Mouse (Mus musculus) heart, embryonic 15.5 days (tissue): Measurements from ENCODE around the gene Srl. TPM values are rescaled to one million over a fixed set of nuclear protein-coding genes. Genes with fewer than 3 reads are reported as not detected.
"Not testable (repeated sequence)": the region's sequence is repeated elsewhere in the genome, so short reads cannot be mapped to it uniquely, and the experiment has no call there.

Source experiments
- ATAC-seq: fragments of 200-750 bp; cut with Nextera tagmentation; replicated peaks from 2 replicates; pipeline ENCODE4 v1.8.0; 2017; ENCODE audit warnings: low read depth, moderate TSS enrichment; ENCODE audit not compliant: insufficient number of reproducible peaks, insufficient read depth, low FRiP score
- H3K27ac ChIP-seq: fragments of 300-500 bp; sonication (generic); 2 replicates; pipeline ENCODE4 v1.5.1; 2015; ENCODE audit warnings: mild to moderate bottlenecking, inconsistent platforms
- H3K27me3 ChIP-seq: fragments of 300-500 bp; sonication (generic); 2 replicates; pipeline ENCODE4 v1.6.1; 2015; ENCODE audit warnings: inconsistent platforms
- H3K36me3 ChIP-seq: fragments of 300-500 bp; sonication (generic); 2 replicates; pipeline ENCODE4 v1.6.1; 2015; ENCODE audit warnings: mild to moderate bottlenecking, inconsistent platforms
- H3K4me1 ChIP-seq: fragments of 300-500 bp; sonication (generic); replicated peaks from 2 replicates; pipeline ENCODE4 v1.6.1; 2015; ENCODE audit warnings: inconsistent platforms
- H3K4me2 ChIP-seq: fragments of 300-500 bp; sonication (generic); 2 replicates; pipeline ENCODE4 v1.6.1; 2015; ENCODE audit warnings: inconsistent platforms, mild to moderate bottlenecking, moderate library complexity
- H3K4me3 ChIP-seq: fragments of 300-500 bp; sonication (generic); 2 replicates; pipeline ENCODE4 v1.5.1; 2015; ENCODE audit warnings: mild to moderate bottlenecking, inconsistent platforms
- H3K9ac ChIP-seq: fragments of 300-500 bp; sonication (generic); 2 replicates; pipeline ENCODE4 v1.6.1; 2015; ENCODE audit warnings: mild to moderate bottlenecking, inconsistent platforms
- H3K9me3 ChIP-seq: fragments of 300-500 bp; sonication (generic); replicated peaks from 2 replicates; pipeline ENCODE4 v1.6.1; 2016; ENCODE audit warnings: inconsistent platforms
- WGBS: fragments of 180-500 bp; shearing (Covaris S2); methylation state at CpG from one replicate; pipeline ENCODE4 v1.1.7; 2015; ENCODE audit warnings: mixed read lengths; 5-methylcytosine and 5-hydroxymethylcytosine counted together
- polyA plus RNA-seq: library from polyadenylated mRNA; unstranded; fragments of >200 nt; fragmentation: Nextera tagmentation; extraction: Ambion mirVana; gene quantifications from 2 replicates; pipeline ENCODE4 v1.2.1, GENCODE M21; 2015

The Srl gene
- polyA plus RNA-seq, 1 experiment from 2014 or later = 253 TPM

DNA sequence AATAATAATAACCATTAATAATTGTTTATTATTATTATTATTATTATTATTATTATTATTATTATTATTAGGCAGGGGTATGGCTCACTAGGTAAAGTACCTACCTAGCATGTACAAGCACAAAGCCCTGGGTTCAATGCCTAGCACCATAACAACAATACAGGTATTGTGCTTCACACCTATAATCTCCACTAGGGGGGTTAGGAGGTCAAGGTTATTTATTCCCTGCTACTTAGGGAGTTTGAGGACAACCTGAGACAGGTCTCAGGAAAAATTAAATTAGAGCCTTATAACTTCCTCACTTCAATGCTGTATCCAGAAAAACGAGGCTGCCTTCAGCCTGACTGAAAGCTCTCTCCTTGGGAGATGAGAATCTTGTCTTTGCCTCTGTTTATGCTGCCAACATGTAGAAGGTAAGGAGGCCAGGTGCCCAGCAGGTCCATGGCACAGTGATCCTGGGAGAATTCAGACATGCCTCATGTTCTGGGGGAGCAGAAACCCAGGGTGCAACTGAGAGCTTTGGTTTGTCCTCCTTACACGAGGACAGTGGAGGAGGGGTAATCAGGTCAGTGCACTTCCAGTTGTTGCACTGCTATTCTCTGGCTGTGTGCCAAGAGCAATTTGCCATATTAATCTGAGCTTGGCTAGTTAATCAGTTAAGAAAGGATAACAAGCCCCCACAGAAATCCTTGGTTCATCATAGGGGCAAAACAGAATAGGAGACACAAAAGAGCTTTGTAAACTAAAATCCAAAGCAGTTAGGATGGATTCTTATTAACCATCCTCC, 48.6 kb downstream of the Srl start:
- H3K4me3 ChIP-seq = no peak overlapping the region
- H3K9me3 ChIP-seq = no peaks in the 10 kb centered on the region
- WGBS = 41% methylated on average over 2 of the region's 2 CpGs
- no peak for ATAC-seq
- H3K36me3 ChIP-seq = peaks cover 45% of the 10 kb centered on the region
- H3K4me2 ChIP-seq = no peak overlapping the region
- no peak overlapping the region for H3K27ac ChIP-seq
- H3K4me1 ChIP-seq = peaks cover 23% of the 10 kb centered on the region
- H3K9ac ChIP-seq = no peak overlapping the region
- no peaks in the 10 kb centered on the region for H3K27me3 ChIP-seq

DNA sequence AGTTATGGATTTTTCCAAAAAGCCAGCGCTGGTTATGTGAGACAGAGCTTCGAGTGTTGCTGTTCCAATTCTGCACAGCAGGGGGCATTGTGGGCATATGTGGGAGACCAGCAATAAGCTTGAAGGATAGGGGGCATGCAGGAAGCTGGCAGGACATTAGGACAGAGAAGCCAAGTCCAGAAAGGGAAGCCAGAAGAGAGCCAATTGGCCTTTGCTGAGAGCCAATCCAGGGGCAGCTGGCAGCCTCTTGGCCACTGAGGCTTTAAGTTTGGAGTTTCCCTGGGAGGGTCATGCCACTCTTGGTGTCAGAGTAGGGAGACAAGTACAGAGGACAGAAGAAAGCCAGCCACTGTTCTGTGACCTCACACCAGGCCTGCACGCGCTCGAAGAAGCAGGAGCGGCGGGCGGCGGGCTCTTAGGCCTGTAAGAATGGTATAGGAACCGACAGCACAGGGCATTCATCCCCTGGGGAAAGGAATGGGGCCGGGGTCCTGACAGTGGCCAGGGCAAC, 52.4 kb downstream of the Srl start:
- peaks cover 62% of the 10 kb centered on the region for H3K36me3 ChIP-seq
- peak; percentile 86 for ATAC-seq
- no peak overlapping the region for H3K4me2 ChIP-seq
- H3K27ac ChIP-seq = peak overlapping the region; percentile 76
- H3K4me1 ChIP-seq = peaks cover 14% of the 10 kb centered on the region
- H3K4me3 ChIP-seq = no peak overlapping the region
- H3K9ac ChIP-seq = no peak overlapping the region
- H3K27me3 ChIP-seq = no peaks in the 10 kb centered on the region
- 56% methylated on average over 11 of the region's 11 CpGs for WGBS
- H3K9me3 ChIP-seq = no peaks in the 10 kb centered on the region

DNA sequence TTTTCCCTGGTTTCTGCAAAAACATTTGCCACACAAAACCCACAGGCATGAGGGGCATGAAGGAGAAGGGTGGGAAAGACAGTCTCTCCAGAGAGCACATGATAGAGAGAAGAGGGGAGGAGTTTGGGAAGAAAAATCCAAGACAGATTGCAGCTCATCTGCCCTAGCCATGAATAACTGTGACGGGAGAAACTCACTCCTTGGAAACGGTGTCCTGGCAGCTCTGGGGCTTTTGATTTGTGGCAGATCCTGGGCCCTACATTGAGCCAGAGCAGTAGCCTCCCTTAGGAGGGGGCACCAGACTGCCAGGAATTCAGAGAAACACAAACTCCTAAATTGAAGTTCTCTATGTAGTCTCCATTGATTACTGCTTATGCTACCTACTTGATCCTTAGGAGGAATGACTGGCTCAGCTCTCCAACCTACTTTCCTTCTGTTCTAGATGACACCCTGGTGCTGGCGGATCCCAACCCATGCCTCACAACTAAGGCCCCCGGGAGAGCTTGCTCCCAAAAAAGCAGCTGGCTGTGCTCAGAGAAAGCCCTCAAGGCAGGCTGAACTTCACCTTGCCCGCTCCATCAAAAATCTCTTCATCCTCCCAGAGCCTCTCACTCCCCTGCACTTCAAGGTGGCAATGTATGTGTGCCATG, 60.9 kb downstream of the Srl start:
- no peak overlapping the region for H3K4me3 ChIP-seq
- no peak overlapping the region for H3K27ac ChIP-seq
- H3K9me3 ChIP-seq = no peaks in the 10 kb centered on the region
- no peak overlapping the region for H3K9ac ChIP-seq
- WGBS = 75% methylated on average over 5 of the region's 5 CpGs
- peaks cover 70% of the 10 kb centered on the region for H3K36me3 ChIP-seq
- no peak for ATAC-seq
- no peak overlapping the region for H3K4me2 ChIP-seq
- no peaks in the 10 kb centered on the region for H3K27me3 ChIP-seq
- no peaks in the 10 kb centered on the region for H3K4me1 ChIP-seq

DNA sequence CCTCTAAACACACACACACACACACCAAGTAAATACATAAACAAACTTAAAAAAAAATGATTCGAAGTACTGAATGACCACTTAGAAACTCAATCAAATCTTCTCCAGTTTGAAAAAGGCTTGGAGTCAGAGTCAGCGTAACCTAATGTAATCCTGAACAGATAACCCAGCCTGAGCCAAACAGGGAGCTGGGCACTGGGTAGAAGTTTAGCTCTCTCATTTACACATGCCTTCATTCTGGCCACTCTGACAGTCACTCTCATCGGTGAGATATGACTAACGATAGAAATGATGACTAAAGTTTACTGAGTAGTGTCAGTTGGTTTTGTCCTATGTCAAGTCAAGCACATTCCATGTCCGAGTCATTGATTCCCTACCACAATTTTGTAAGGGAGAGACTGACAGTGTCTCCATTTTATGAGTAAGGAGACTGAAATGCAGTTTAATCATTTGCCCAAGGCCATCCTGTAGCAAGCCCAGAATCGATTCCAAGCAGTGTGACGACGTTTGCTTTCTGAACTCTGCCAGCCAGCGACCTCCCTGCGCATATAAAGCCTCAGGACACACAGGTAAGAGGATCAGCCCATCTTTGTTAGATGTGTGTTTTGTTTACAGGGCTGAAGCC, 63.9 kb downstream of the Srl start:
- ATAC-seq = no peak
- 78% methylated on average over 10 of the region's 10 CpGs for WGBS
- H3K27me3 ChIP-seq = no peaks in the 10 kb centered on the region
- no peak overlapping the region for H3K4me2 ChIP-seq
- H3K9ac ChIP-seq = no peak overlapping the region
- H3K27ac ChIP-seq = no peak overlapping the region
- peaks cover 17% of the 10 kb centered on the region for H3K4me1 ChIP-seq
- no peaks in the 10 kb centered on the region for H3K9me3 ChIP-seq
- no peak overlapping the region for H3K4me3 ChIP-seq
- H3K36me3 ChIP-seq = peaks cover 42% of the 10 kb centered on the region; the same call in 1 of the 2 replicates

DNA sequence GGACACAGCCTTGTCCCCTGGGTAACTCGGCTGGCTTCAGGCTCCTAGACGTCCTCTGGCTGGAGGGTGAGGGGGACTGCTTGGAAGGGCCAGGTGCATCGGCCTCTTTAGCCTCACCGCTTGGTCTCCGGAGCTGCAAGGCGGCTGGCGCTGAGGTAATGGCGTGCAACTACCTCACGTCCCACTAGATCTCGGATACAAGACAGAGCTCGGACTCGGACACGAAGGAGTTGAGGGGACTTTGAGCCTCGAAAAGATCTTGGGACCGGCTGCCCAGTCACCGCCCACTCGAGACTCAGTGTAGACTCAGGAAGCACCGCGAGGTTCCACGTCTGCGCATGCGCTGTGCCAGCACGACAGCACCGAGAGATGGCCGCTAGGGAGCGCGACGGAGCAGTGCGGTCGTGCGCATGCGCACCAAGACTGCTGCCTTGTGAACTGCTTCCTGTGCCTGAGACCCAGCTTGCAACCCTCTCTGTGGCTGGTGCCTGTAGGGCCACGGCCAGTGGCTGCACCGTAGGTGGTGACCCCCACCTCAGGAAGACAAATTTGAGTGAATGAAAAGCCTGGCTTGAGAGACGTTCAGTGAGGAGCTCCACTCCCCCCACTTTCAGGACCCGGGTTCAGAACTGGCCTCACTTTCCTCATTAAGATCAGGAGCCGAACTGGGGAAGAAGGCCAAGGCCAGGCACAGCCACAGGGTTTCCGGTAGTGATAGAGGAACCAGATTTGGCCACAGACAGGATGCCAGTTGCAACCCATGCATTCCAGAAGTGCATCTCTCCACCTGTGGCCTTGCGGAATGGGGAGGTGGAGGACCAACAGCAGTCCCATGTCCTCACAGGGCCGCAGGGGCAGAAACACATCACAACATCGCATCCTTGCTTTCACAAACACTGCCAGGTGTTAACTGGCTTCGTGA, 66.5 kb downstream of the Srl start:
- Histone ChIP-seq H3K27me3 (no peaks in the 10 kb centered on the region), H3K4me1 (peaks cover 18% of the 10 kb centered on the region), H3K4me2 (peak overlapping the region; percentile 81), H3K9me3 (no peaks in the 10 kb centered on the region), H3K4me3 (peak overlapping the region; percentile 60), H3K36me3 (peaks cover 17% of the 10 kb centered on the region; the same call in 1 of the 2 replicates), H3K27ac (peak overlapping the region; percentile 73), H3K9ac (peak overlapping the region; percentile 71)
- 14% methylated on average over 42 of the region's 42 CpGs for WGBS
- peak; percentile 85 for ATAC-seq

DNA sequence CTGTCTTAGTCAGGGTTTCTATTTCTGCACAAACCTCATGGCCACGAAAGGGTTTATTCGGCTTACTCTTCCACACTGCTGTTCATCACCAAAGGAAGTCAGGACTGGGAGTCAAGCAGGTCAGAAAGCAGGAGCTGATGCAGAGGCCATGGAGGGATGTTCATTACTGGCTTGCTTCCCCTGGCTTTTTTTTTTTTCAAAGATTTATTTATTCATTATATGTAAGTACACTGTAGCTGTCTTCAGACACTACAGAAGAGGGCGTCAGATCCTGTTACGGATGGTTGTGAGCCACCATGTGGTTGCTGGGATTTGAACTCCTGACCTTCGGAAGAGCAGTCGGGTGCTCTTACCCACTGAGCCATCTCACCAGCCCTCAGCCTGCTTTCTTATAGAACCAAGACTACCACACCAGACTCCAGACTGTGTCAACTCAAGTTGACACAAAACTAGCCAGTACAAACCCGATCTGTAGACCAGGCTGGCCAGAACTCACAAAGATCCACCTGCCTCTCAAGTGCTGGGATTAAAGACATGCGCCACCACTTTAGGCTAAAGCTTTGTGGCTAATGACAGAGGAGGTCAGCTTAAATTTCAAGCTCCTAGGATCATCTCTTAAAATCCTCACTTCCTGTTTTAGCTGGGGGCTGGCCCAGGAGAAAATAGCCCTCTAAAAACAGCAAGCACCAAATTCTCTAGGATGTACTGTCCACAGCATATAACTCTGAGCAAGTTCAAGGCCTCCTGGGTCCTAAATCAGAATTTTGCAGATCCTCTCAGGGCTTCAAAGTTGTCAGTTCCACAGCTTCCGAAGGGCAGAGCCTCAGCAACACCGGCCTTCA, 67.4 kb downstream of the Srl start:
- Histone ChIP-seq H3K4me1 (peaks cover 18% of the 10 kb centered on the region), H3K4me2 (peak overlapping the region; percentile 81), H3K9ac (peak overlapping the region; percentile 71), H3K36me3 (peaks cover 10% of the 10 kb centered on the region; the same call in 1 of the 2 replicates), H3K27ac (peak overlapping the region; percentile 73), H3K4me3 (peak overlapping the region; percentile 60)
- H3K27me3 ChIP-seq, ATAC-seq, H3K9me3 ChIP-seq: not testable (repeated sequence)
- 68% methylated on average over 10 of the region's 10 CpGs for WGBS

DNA sequence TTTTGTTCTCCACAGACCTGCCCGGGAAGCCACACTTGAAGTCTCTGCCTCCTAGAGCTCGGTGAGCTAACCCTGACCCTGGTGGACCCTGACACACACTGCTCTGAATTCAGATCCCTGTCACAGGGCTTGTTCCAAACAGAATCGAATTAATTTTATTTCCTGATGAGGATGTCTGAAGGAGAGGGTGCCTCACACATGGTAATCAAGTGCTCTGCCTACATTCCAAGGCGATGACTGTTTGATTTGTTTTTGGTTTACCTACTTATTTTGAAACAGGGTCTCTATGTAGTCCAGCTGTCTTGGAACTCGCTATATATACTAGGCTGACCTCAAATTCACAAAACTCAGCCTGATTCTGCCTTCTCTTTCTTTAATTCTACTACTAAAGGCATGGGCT, 68.4 kb downstream of the Srl start:
- H3K36me3 ChIP-seq = peaks cover 1% of the 10 kb centered on the region; the same call in 1 of the 2 replicates
- no peaks in the 10 kb centered on the region for H3K9me3 ChIP-seq
- H3K4me3 ChIP-seq = no peak overlapping the region
- ATAC-seq = no peak
- H3K27ac ChIP-seq = no peak overlapping the region
- H3K4me1 ChIP-seq = peaks cover 18% of the 10 kb centered on the region
- H3K27me3 ChIP-seq = no peaks in the 10 kb centered on the region
- no peak overlapping the region for H3K4me2 ChIP-seq
- 70% methylated on average over 5 of the region's 5 CpGs for WGBS
- no peak overlapping the region for H3K9ac ChIP-seq

DNA sequence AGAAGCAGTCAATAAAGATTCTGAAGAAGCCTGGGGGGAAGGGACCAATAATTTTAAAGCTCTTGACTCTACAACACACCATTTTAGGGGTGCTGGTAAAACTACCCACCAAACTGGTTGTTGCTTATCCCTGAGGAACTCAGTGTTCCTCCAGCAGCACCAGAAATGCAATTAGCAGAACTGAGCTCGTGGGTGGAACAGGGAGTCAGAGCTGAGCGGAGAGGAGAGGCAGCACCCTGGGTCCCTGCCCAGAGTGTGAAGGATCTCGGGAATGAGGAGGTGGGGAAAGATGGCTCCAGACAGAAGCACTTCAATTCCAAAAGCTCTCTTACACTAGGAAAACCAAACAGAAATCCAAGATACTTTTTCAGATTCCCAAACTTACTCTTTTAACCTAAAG, 68.9 kb downstream of the Srl start:
- H3K9me3 ChIP-seq = no peaks in the 10 kb centered on the region
- no peak overlapping the region for H3K27ac ChIP-seq
- H3K4me3 ChIP-seq = no peak overlapping the region
- WGBS = 48% methylated on average over 3 of the region's 3 CpGs
- H3K9ac ChIP-seq = no peak overlapping the region
- no peaks in the 10 kb centered on the region for H3K36me3 ChIP-seq
- no peak for ATAC-seq
- H3K4me1 ChIP-seq = peaks cover 18% of the 10 kb centered on the region
- no peaks in the 10 kb centered on the region for H3K27me3 ChIP-seq
- no peak overlapping the region for H3K4me2 ChIP-seq

DNA sequence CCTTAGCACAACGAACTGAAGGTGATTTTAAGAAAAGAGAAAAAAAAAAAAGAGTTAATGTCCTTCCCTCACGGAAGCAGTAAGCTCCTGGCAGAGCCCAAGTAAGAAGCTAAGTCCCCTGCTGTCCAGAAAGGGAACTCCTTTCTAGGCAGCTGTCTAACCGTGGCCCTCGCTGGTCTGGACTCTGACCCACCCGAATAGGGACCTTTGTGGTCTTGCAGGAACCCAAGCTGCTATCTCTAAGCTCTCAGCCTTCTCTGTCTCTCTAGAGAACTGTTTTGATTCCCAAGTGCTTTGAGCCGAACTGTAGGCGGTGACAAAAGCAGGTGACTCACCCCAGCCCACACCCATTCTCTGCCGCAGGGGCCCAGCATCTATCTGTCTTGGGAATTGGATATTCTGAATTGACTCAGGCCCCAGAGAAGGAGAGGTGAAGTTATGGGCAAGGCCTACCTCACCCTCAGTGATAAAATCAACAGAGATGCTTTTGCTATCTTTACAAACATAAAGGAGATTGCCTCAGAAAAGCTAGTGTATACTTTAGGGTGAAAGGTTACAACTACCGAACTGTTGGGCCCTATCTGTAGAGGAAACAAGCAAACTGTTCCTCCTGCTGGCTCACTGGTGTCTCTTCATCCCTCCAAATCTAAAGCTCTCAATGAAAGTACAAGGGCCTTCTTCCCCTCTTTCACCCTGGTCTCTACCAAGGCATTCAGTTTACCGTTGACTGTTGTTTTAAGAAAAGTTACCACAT, 71.8 kb downstream of the Srl start:
- Histone ChIP-seq H3K9ac (no peak overlapping the region), H3K4me3 (no peak overlapping the region), H3K27me3 (no peaks in the 10 kb centered on the region), H3K36me3 (no peaks in the 10 kb centered on the region), H3K4me2 (no peak overlapping the region), H3K27ac (no peak overlapping the region), H3K9me3 (no peaks in the 10 kb centered on the region), H3K4me1 (peaks cover 13% of the 10 kb centered on the region)
- 47% methylated on average over 10 of the region's 10 CpGs for WGBS
- ATAC-seq = no peak
